In genomic region chr2:32877761-32878393, GRCm38 (mm10) we compare ENCODE assay signal across 8 mouse cellular contexts. TPM values are rescaled to one million over a fixed set of nuclear protein-coding genes. Genes with fewer than 3 reads are reported as not detected.
DNase-seq lines count a peak whose midpoint lies in the region; ATAC-seq and TF ChIP-seq lines count a peak whose summit lies in the region.

No protein-coding gene starts in this region.

- 0 out of 2 replicates have a peak overlapping the region, but pooled peaks have one; percentile 9 for H3K27ac ChIP-seq in liver, adult 2 months (replicated peaks; ENCODE audit: insufficient read depth, low read depth, low read length)
- peak overlapping the region; percentile 95; the same call in 1 of the 2 replicates for H3K27ac ChIP-seq in hindbrain, embryonic 10.5 days
- H3K27ac ChIP-seq in stomach, embryonic 14.5 days (ENCODE audit: low read length), result peak overlapping the region; percentile 66; the same call in 1 of the 2 replicates

- TF ChIP-seq CTCF in liver, adult 2 months (IDR thresholded peaks at IDR 0.05; ENCODE audit: low read depth, low read length), result no peak
- TF ChIP-seq CTCF in lung, adult 2 months (IDR thresholded peaks at IDR 0.05; ENCODE audit: insufficient read depth, low read length), result no peak

- H3K4me2 ChIP-seq in stomach, embryonic 14.5 days (replicated peaks; ENCODE audit: low read depth, low read length), result peak overlapping the region; percentile 89

- no peak for ATAC-seq in stomach, embryonic 14.5 days (ENCODE audit: insufficient number of reproducible peaks, insufficient read depth, low FRiP score, low read depth)

- H3K4me1 ChIP-seq in liver, adult 2 months (ENCODE audit: control insufficient read depth, insufficient read depth, low read length), result peaks cover 3% of the 10 kb centered on the region; the same call in 1 of the 2 replicates
- H3K4me1 ChIP-seq in hindbrain, embryonic 10.5 days (replicated peaks), result peaks cover 91% of the 10 kb centered on the region
- H3K4me1 ChIP-seq in lung, adult 2 months (ENCODE audit: control insufficient read depth, insufficient read depth, low read length), result peaks cover 39% of the 10 kb centered on the region
- peaks cover 62% of the 10 kb centered on the region for H3K4me1 ChIP-seq in stomach, embryonic 14.5 days (ENCODE audit: control insufficient read depth, insufficient read depth, low read length)

- peaks cover 2% of the 10 kb centered on the region; the same call in 1 of the 2 replicates for H3K27me3 ChIP-seq in liver, adult 2 months (ENCODE audit: control insufficient read depth, insufficient read depth, low read length)
- H3K27me3 ChIP-seq in hindbrain, embryonic 10.5 days (ENCODE audit: insufficient read depth, poor library complexity, severe bottlenecking), result 0 out of 2 replicates have a peak, but pooled peaks cover 3% of the 10 kb centered on the region
- no peaks in the 10 kb centered on the region for H3K27me3 ChIP-seq in stomach, embryonic 14.5 days (ENCODE audit: control insufficient read depth, insufficient read depth, low read length)

- H3K79me2 ChIP-seq in liver, adult 2 months (ENCODE audit: control insufficient read depth, insufficient read depth, low read length), result no peaks in the 10 kb centered on the region

- intact Hi-C loops in left cerebral cortex, postnatal 10 days (cut with DNase I), result loop anchor here (5.0 kb wide), 1 partner anchor 34 kb away; no protein-coding TSS in a partner anchor

- H3K4me3 ChIP-seq in liver, adult 2 months (ENCODE audit: insufficient read depth, low read depth, low read length), result peak overlapping the region; percentile 25
- peak overlapping the region; percentile 81 for H3K4me3 ChIP-seq in hindbrain, embryonic 10.5 days
- peak overlapping the region; percentile 90 for H3K4me3 ChIP-seq in lung, adult 2 months (replicated peaks; ENCODE audit: extremely low read depth, low read depth, low read length)
- H3K4me3 ChIP-seq in stomach, embryonic 14.5 days (ENCODE audit: low read depth, low read length), result peak overlapping the region; percentile 78

- 0 out of 2 replicates have a peak overlapping the region, but pooled peaks have one; percentile 10 for H3K9ac ChIP-seq in liver, adult 2 months (ENCODE audit: low read depth, low read length)
- H3K9ac ChIP-seq in stomach, embryonic 14.5 days (replicated peaks; ENCODE audit: low read depth, low read length), result peak overlapping the region; percentile 83

- no peaks in the 10 kb centered on the region for H3K9me3 ChIP-seq in hindbrain, embryonic 10.5 days
- no peaks in the 10 kb centered on the region for H3K9me3 ChIP-seq in stomach, embryonic 14.5 days (ENCODE audit: control insufficient read depth, low read depth, low read length)

- no peak for DNase-seq in liver, adult 2 months (ENCODE audit: extremely low read depth, low read depth, low spot score)
- no peak for DNase-seq in liver
- no peak for DNase-seq in hindbrain, embryonic 10.5 days (ENCODE audit: low spot score)
- DNase-seq in lung, adult 2 months, result peak; percentile 86
- DNase-seq in left cerebral cortex, postnatal 10 days (ENCODE audit: extremely low spot score in 1 of 2, low spot score in 2 of 2), result no peak
- DNase-seq in right cerebral cortex, adult 18-20 months, result no peak
- DNase-seq in frontal cortex, postnatal 10 days (ENCODE audit: low spot score in 2 of 2), result no peak

- no peaks in the 10 kb centered on the region for H3K36me3 ChIP-seq in liver, adult 2 months (ENCODE audit: control insufficient read depth, insufficient read depth, low read length)
- no peaks in the 10 kb centered on the region for H3K36me3 ChIP-seq in hindbrain, embryonic 10.5 days
- H3K36me3 ChIP-seq in stomach, embryonic 14.5 days (ENCODE audit: control insufficient read depth, insufficient read depth, low read length), result no peaks in the 10 kb centered on the region

- no peak for TF ChIP-seq POLR2A in liver, adult 2 months (IDR thresholded peaks at IDR 0.05; ENCODE audit: extremely low read depth, insufficient read depth, low read length)
- TF ChIP-seq POLR2A in lung, adult 2 months (IDR thresholded peaks at IDR 0.05; ENCODE audit: borderline replicate concordance, extremely low read depth, low read depth, low read length), result peak; percentile 47; the same call in 1 of the 2 replicates

- 77% methylated on average over 6 of the region's 6 CpGs for WGBS in liver, adult 2 months
- WGBS in hindbrain, embryonic 10.5 days, result 39% methylated on average over 6 of the region's 6 CpGs
- 26% methylated on average over 6 of the region's 6 CpGs for WGBS in lung, adult 2 months
- 40% methylated on average over 6 of the region's 6 CpGs for WGBS in stomach, embryonic 14.5 days

RNA-seq across cellular contexts. Expression of gene Fam129b, which starts 2.0 kb away (rescaled TPM):
- total RNA-seq in liver, adult 2 months (2014; rRNA removed), result 6.5 and 6.8 TPM in 2 replicates
- 5.6 and 10.5 TPM in 2 replicates for polyA plus RNA-seq in liver, adult 2 months (2012; rRNA removed)
- polyA plus RNA-seq in hindbrain, embryonic 10.5 days (2016; fragmentation: Nextera tagmentation; extraction: Ambion mirVana), result 34.3 and 36.1 TPM in 2 replicates
- polyA plus RNA-seq in lung, adult 2 months (2012; rRNA removed), result 205 and 224 TPM in 2 replicates
- 31.9 and 34.7 TPM in 2 replicates for polyA plus RNA-seq in stomach, embryonic 14.5 days (2014; fragmentation: Nextera tagmentation; extraction: Ambion mirVana)
- total RNA-seq in left cerebral cortex, postnatal 10 days (2021), result 10 to 100 TPM; 26.0 to 26.6 TPM

RNA-seq across cellular contexts. Expression of gene Stxbp1, which starts 30.8 kb away (rescaled TPM):
- total RNA-seq in liver, adult 2 months (2014; rRNA removed), result 0.74 and 1.7 TPM in 2 replicates
- 1.3 and 1.6 TPM in 2 replicates for polyA plus RNA-seq in liver, adult 2 months (2012; rRNA removed)
- 40.1 and 63.3 TPM in 2 replicates for polyA plus RNA-seq in hindbrain, embryonic 10.5 days (2016; fragmentation: Nextera tagmentation; extraction: Ambion mirVana)
- polyA plus RNA-seq in lung, adult 2 months (2012; rRNA removed), result 26.3 and 37.9 TPM in 2 replicates
- 22.6 and 23.5 TPM in 2 replicates for polyA plus RNA-seq in stomach, embryonic 14.5 days (2014; fragmentation: Nextera tagmentation; extraction: Ambion mirVana)
- 100 to 1,000 TPM; 862 to 881 TPM for total RNA-seq in left cerebral cortex, postnatal 10 days (2021)

Comparison
In these comparisons a context has a peak if more than half of its experiments do, and no peak if none do; other contexts are left out.
1. H3K27ac ChIP-seq: peak in every context shown above with its lines; median percentile 95 in hindbrain, embryonic 10.5 days; 66 in stomach, embryonic 14.5 days; 9 in liver, adult 2 months.
2. H3K4me3 ChIP-seq: peak in every context shown above with its lines; median percentile 90 in lung, adult 2 months; 81 in hindbrain, embryonic 10.5 days; 78 in stomach, embryonic 14.5 days; 25 in liver, adult 2 months.